Mouse (Mus musculus): ENCODE results near the gene Fam13a.

- TF ChIP-seq POLR2A (IDR thresholded peaks at IDR 0.05; ENCODE audit: low read depth, low read length) (no peak), CTCF (IDR thresholded peaks at IDR 0.05; ENCODE audit: borderline replicate concordance, insufficient read depth, low read length) (no peak)
Measured at GRCm38 (mm10) chr6:58964091-58964490, 60.3 kb downstream of the Fam13a start.
